Mouse (Mus musculus): ENCODE results near the gene Kcnmb1. TPM values are rescaled to one million over a fixed set of nuclear protein-coding genes. Genes with fewer than 3 reads are reported as not detected.

Kcnmb1 gene
- polyA plus RNA-seq, 1 experiment from 2014 or later, result 0.05 TPM

DNA sequence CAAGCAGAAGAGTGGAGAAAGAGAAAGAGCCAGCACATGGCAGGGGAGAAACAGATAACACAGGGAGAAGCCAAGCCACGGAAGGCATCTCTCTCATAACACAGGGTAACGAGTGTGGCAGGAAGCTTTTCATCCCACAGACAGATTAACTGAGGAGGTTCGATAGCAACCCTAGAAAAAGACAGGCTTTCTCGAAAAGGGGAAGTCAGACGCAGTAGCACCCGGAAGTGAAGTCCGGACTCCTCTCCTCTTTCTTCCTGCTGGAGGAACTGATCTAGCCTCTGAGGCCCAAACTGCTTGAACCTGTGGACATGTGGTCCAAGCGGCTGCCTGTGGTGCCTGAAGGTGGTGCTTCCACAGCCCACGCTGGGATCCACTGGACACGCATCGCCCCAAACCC is 45.4 kb downstream of the Kcnmb1 start:
- no peaks in the 10 kb centered on the region for H3K36me3 ChIP-seq
- H3K9me3 ChIP-seq, result no peaks in the 10 kb centered on the region
- no peaks in the 10 kb centered on the region for H3K4me1 ChIP-seq
- ATAC-seq (ENCODE audit: low FRiP score, low read depth), result no peak
- no peak overlapping the region for H3K4me3 ChIP-seq
- no peak overlapping the region for H3K4me2 ChIP-seq (replicated peaks)
- H3K27me3 ChIP-seq, result no peaks in the 10 kb centered on the region
- 83% methylated on average over 11 of the region's 11 CpGs for WGBS
- no peak overlapping the region for H3K27ac ChIP-seq (replicated peaks)
- H3K9ac ChIP-seq (replicated peaks), result no peak overlapping the region

DNA sequence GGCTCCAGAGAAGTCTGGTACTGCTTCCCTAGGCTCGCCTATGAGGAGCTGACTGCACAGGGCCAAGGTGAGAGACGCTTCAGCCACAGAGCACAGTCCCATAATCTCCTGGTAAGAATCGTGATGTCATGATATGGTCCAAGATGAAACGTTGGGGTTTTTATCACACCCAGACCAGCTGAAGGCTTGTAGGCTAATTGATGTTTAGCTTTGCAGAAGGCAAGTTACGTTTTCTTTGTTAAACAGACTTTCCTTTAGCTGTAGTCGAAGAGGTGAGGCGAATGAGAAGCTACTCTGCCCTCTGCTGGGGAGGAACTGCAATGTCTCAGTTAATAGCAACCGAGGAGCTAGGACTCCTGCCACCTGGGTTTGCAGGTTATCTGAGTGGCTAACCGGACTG is 45.9 kb downstream of the Kcnmb1 start:
- no peak overlapping the region for H3K27ac ChIP-seq (replicated peaks)
- 52% methylated on average over 9 of the region's 9 CpGs for WGBS
- no peak overlapping the region for H3K4me2 ChIP-seq (replicated peaks)
- ATAC-seq (ENCODE audit: low FRiP score, low read depth), result no peak
- no peak overlapping the region for H3K4me3 ChIP-seq
- no peaks in the 10 kb centered on the region for H3K27me3 ChIP-seq
- no peaks in the 10 kb centered on the region for H3K36me3 ChIP-seq
- H3K9ac ChIP-seq (replicated peaks), result no peak overlapping the region
- H3K4me1 ChIP-seq, result no peaks in the 10 kb centered on the region
- no peaks in the 10 kb centered on the region for H3K9me3 ChIP-seq

DNA sequence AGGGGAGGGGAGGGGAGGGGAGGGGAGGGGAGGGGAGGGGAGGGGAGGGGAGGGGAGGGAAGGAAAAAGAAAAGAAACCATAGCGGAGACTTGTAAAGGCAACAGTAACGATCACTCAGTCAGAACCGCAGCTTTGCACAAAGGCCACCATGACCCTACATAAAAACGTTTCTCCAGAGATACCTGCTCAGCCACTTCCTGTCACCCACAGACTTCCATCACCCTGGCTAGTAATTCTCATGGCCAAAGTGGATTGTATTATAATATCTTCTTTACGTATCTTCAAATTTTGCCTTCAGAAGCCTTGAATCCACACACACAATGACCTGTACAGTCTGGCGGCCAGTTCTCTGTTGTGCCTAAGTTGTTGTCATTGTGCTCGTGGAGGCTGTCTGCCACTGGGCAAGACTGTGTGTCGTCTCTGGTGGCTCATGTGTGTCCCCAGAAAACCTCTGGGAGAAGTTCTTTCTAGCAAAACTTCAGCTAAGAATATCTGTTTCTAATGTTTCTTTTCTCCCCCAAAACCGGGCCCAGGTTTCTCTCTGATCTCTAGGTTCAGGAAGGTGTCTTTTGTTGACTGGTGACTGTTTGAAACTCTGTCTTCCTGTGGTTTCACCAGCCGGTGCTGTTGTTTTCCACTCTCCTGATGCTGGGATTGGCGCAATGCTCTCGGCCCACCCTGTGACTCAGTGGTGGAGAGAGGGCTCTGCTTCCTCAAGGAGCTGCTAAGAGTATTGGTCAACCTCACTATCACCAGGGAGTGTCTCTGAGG is 46.7 kb downstream of the Kcnmb1 start:
- no peaks in the 10 kb centered on the region for H3K27me3 ChIP-seq
- no peak overlapping the region for H3K4me3 ChIP-seq
- ATAC-seq (ENCODE audit: low FRiP score, low read depth), result no peak
- H3K27ac ChIP-seq (replicated peaks), result no peak overlapping the region
- no peaks in the 10 kb centered on the region for H3K4me1 ChIP-seq
- H3K9ac ChIP-seq (replicated peaks), result no peak overlapping the region
- H3K9me3 ChIP-seq, result no peaks in the 10 kb centered on the region
- H3K36me3 ChIP-seq, result no peaks in the 10 kb centered on the region
- no peak overlapping the region for H3K4me2 ChIP-seq (replicated peaks)
- WGBS, result 87% methylated on average over 12 of the region's 12 CpGs

DNA sequence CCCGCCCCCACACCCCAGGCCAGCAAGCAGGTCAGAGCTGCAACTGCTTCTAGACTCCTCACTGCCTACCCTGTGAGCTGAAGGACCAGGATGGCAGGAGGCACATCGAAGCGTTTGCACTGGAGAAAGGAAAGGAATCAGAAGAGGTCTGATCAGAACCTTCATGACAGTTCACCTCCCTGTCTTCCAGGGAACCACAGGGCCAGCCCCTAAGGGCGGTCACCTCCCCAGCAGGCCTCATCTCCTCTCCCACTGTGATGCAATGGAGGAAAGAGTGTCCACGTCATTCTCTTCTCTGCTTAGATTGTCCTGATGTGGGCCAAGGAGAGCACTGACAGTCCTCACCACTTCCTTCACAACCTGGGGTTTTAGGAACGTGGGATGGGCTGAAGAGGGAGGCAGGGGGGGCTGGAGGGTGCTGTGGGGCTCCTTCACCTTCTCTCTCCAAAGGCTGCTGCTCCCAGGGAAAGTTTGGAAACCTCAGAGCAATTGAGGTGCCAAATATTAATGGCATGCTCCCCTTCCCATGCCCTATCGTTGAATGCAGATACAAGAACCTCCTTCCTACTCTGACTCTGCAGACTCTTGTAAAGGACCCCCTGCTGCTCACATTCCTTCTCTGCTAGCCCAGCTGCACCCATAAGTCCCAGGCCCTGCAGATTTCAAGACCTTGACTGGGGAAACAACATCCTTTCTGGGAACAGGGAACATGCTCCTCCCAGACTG is 47.5 kb downstream of the Kcnmb1 start:
- WGBS, result 75% methylated on average over 7 of the region's 7 CpGs
- H3K9ac ChIP-seq (replicated peaks), result no peak overlapping the region
- no peak overlapping the region for H3K4me3 ChIP-seq
- no peak for ATAC-seq (ENCODE audit: low FRiP score, low read depth)
- no peaks in the 10 kb centered on the region for H3K36me3 ChIP-seq
- no peak overlapping the region for H3K4me2 ChIP-seq (replicated peaks)
- no peak overlapping the region for H3K27ac ChIP-seq (replicated peaks)
- no peaks in the 10 kb centered on the region for H3K9me3 ChIP-seq
- no peaks in the 10 kb centered on the region for H3K4me1 ChIP-seq
- no peaks in the 10 kb centered on the region for H3K27me3 ChIP-seq

DNA sequence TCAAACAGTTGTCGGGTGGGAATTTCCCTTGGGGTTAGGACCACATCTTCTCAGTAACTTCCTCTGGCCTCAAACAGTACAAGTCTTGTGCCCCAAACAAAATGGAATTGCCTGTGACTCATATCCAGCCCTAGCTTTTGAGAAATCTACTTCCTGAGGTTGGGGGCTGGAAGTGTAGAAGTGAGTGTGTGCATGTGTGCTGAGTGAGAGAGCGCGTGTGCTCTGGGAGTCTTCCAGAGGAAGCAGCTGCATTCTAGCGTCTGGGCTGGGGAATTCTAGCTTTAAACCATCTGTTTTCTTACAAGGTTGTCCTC is 48.0 kb downstream of the Kcnmb1 start:
- Histone ChIP-seq H3K4me2 (replicated peaks) (no peak overlapping the region), H3K27ac (replicated peaks) (no peak overlapping the region), H3K4me3 (no peak overlapping the region), H3K4me1 (no peaks in the 10 kb centered on the region), H3K36me3 (no peaks in the 10 kb centered on the region), H3K9ac (replicated peaks) (no peak overlapping the region), H3K9me3 (no peaks in the 10 kb centered on the region), H3K27me3 (no peaks in the 10 kb centered on the region)
- ATAC-seq (ENCODE audit: low FRiP score, low read depth), result no peak
- WGBS, result 84% methylated on average over 4 of the region's 4 CpGs

DNA sequence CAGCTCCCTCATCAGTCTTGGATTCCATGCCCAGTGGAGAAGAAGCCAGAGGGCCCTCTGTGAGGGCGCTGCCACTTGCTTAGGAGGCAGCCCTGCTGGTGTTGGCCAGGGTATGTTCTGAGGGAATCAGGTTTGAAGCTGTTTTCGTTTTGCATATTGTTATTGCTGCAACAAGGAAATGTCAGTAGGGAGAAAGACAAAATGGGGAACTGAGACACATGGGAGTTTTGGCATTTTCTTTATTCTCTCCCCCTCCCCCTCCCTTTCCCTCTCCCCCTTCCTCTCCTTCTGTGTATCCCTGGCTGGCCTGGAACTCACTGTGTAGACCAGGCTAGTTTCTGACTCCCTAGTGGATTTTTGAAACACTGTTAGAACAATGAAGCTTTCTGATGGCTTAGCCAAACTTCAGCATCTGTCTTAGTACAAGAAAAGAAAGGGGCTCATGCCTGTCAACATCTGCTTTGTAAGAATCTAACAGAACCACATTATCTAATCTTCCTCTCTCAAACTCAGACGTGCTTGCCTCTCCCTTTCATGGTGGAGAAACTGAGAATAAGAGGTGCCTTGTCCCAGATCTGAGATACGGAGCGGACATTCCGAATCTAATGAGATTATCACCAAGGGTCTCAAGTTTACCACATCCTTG is 49.3 kb downstream of the Kcnmb1 start:
- Histone ChIP-seq H3K36me3 (no peaks in the 10 kb centered on the region), H3K4me1 (no peaks in the 10 kb centered on the region), H3K9me3 (no peaks in the 10 kb centered on the region), H3K27ac (replicated peaks) (no peak overlapping the region), H3K27me3 (no peaks in the 10 kb centered on the region), H3K4me2 (replicated peaks) (no peak overlapping the region), H3K9ac (replicated peaks) (no peak overlapping the region), H3K4me3 (no peak overlapping the region)
- ATAC-seq (ENCODE audit: low FRiP score, low read depth), result no peak
- 62% methylated on average over 6 of the region's 6 CpGs for WGBS

Other genes with a start within 250 kb of the Kcnmb1 start
- gene Kcnip1, start 30.1 kb downstream of the Kcnmb1 start, polyA plus RNA-seq (2016; fragmentation: Nextera tagmentation; extraction: Ambion mirVana), result 15.0 and 15.5 TPM in 2 replicates
- 1.1 and 1.7 TPM in 2 replicates for gene Lcp2, start 83.9 kb downstream of the Kcnmb1 start, polyA plus RNA-seq (2016; fragmentation: Nextera tagmentation; extraction: Ambion mirVana)
- not detected in 2 replicates for gene 4930469K13Rik, start 135.5 kb downstream of the Kcnmb1 start, polyA plus RNA-seq (2016; fragmentation: Nextera tagmentation; extraction: Ambion mirVana)
- not detected in 2 replicates for gene Foxi1, start 245.1 kb downstream of the Kcnmb1 start, polyA plus RNA-seq (2016; fragmentation: Nextera tagmentation; extraction: Ambion mirVana)